Mouse (Mus musculus) embryonic facial prominence, embryonic 13.5 days (tissue): ENCODE measurements around the gene Atp1b2. TPM values are rescaled to one million over a fixed set of nuclear protein-coding genes. Genes with fewer than 3 reads are reported as not detected.

Source experiments
- ATAC-seq: fragments of 200-750 bp; cut with Nextera tagmentation; 2 replicates; pipeline ENCODE4 v1.8.0; 2017; ENCODE audit warnings: low read depth; ENCODE audit not compliant: insufficient number of reproducible peaks, insufficient read depth, low FRiP score, low TSS enrichment
- H3K27ac ChIP-seq: fragments of 300-500 bp; sonication (generic); 2 replicates; pipeline ENCODE4 v1.5.1; 2015; ENCODE audit warnings: moderate library complexity, mild to moderate bottlenecking, inconsistent platforms
- H3K27me3 ChIP-seq: fragments of 300-500 bp; sonication (generic); 2 replicates; pipeline ENCODE4 v1.6.1; 2015; ENCODE audit warnings: mild to moderate bottlenecking, inconsistent platforms
- H3K36me3 ChIP-seq: fragments of 300-500 bp; sonication (generic); 2 replicates; pipeline ENCODE4 v1.6.1; 2015; ENCODE audit warnings: mild to moderate bottlenecking, inconsistent platforms
- H3K4me1 ChIP-seq: fragments of 300-500 bp; sonication (generic); 2 replicates; pipeline ENCODE4 v1.6.1; 2015; ENCODE audit warnings: inconsistent platforms
- H3K4me2 ChIP-seq: fragments of 300-500 bp; sonication (generic); 2 replicates; pipeline ENCODE4 v1.6.1; 2015; ENCODE audit warnings: moderate library complexity, mild to moderate bottlenecking, inconsistent platforms
- H3K4me3 ChIP-seq: fragments of 300-500 bp; sonication (generic); 2 replicates; pipeline ENCODE4 v1.5.1; 2015; ENCODE audit warnings: mild to moderate bottlenecking, inconsistent platforms
- H3K9ac ChIP-seq: fragments of 300-500 bp; sonication (generic); 2 replicates; pipeline ENCODE4 v1.6.1; 2015; ENCODE audit warnings: mild to moderate bottlenecking, inconsistent platforms
- H3K9me3 ChIP-seq: fragments of 300-500 bp; sonication (generic); 2 replicates; pipeline ENCODE4 v1.6.1; 2016; ENCODE audit warnings: inconsistent platforms
- WGBS: fragments of 180-500 bp; shearing (Covaris S2); methylation state at CpG from one replicate; pipeline ENCODE4 v1.1.7; 2015; ENCODE audit warnings: mixed read lengths; 5-methylcytosine and 5-hydroxymethylcytosine counted together
- polyA plus RNA-seq: library from polyadenylated mRNA; unstranded; fragments of >200 nt; fragmentation: Nextera tagmentation; extraction: Ambion mirVana; gene quantifications from 2 replicates; pipeline ENCODE4 v1.2.1, GENCODE M21; 2015

Gene Atp1b2
- polyA plus RNA-seq, 1 experiment from 2014 or later = 8.3 TPM

DNA sequence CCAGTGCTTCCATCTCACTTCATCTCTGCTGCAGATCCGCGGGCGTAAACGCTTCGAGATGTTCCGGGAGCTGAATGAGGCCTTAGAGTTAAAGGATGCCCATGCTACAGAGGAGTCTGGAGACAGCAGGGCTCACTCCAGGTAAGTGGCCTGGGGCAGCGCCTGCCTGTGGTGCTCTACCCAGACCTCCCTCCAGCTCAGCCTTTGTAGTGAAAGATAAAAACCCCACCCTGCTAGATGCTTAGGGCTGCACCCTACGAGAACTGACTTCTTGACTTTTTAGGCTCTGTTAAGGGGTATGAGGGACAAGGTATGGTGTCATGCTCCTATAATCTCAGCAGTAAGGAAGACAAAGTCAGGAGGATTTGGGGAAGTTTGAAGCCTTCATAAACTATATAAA, 15.1 kb downstream of the Atp1b2 start:
- Histone ChIP-seq H3K9ac (no peak overlapping the region), H3K4me3 (no peak overlapping the region), H3K4me2 (no peak overlapping the region), H3K27ac (no peak overlapping the region), H3K9me3 (no peaks in the 10 kb centered on the region), H3K36me3 (peaks cover 85% of the 10 kb centered on the region), H3K4me1 (no peaks in the 10 kb centered on the region), H3K27me3 (no peaks in the 10 kb centered on the region)
- WGBS = 92% methylated on average over 8 of the region's 8 CpGs
- no peak for ATAC-seq

DNA sequence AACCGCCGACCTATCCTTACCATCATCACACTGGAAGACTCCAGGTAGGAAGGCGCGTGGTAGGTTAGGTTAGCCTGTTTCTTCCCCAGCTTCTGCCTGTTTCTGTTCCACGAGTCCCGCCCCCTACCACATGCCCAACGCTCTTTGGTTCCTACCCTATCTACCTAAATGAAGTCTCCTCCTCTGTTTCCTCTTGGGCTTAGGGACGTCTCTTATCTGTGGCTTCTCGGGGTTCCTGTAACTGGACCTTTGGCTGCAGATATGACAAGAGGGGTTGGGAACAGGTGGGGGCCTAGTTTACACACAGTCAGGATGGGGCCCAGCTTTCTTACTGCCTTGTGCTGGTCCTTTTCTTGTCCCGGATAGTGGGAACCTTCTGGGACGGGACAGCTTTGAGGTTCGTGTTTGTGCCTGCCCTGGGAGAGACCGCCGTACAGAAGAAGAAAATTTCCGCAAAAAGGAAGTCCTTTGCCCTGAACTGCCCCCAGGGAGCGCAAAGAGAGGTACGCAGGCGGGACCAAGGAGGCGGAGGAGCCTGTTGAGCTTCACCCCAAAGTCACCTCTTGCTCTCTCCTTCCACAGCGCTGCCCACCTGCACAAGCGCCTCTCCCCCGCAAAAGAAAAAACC, 16.4 kb downstream of the Atp1b2 start:
- no peak for ATAC-seq
- H3K9ac ChIP-seq = no peak overlapping the region
- H3K4me3 ChIP-seq = no peak overlapping the region
- no peak overlapping the region for H3K4me2 ChIP-seq
- no peaks in the 10 kb centered on the region for H3K9me3 ChIP-seq
- H3K27me3 ChIP-seq = no peaks in the 10 kb centered on the region
- 93% methylated on average over 22 of the region's 22 CpGs for WGBS
- no peak overlapping the region for H3K27ac ChIP-seq
- no peaks in the 10 kb centered on the region for H3K4me1 ChIP-seq
- H3K36me3 ChIP-seq = peaks cover 74% of the 10 kb centered on the region

GRCm38 (mm10) chr11:69585718-69586325, 19.9 kb downstream of the Atp1b2 start:
- Histone ChIP-seq H3K27ac (no peak overlapping the region), H3K4me2 (no peak overlapping the region), H3K36me3 (peaks cover 45% of the 10 kb centered on the region), H3K4me3 (no peak overlapping the region), H3K27me3 (no peaks in the 10 kb centered on the region), H3K4me1 (peaks cover 12% of the 10 kb centered on the region), H3K9me3 (no peaks in the 10 kb centered on the region), H3K9ac (no peak overlapping the region)
- WGBS = 72% methylated on average over 7 of the region's 7 CpGs
- ATAC-seq = no peak

DNA sequence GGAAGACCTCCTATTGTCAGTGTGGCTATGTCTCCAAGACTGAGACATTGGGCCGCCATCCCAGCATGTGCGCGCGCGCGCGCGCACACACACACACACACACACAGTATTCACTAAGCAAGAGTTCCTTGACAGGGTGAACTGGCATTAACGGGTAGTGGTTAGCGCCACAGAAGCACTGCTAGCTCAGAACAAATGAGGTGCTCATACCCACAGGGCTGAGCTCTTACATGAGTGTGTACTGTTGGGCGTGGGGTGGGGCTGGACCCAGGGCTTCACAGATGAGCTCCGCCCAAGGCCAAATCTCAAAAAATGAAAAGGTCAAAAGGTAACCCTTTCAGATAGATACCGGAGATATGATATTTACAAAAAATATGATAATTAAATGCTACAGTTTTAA, 20.8 kb downstream of the Atp1b2 start:
- Histone ChIP-seq H3K4me2 (no peak overlapping the region), H3K27me3 (no peaks in the 10 kb centered on the region), H3K36me3 (peaks cover 36% of the 10 kb centered on the region), H3K4me3 (no peak overlapping the region), H3K9ac (no peak overlapping the region), H3K27ac (no peak overlapping the region), H3K9me3 (no peaks in the 10 kb centered on the region), H3K4me1 (peaks cover 12% of the 10 kb centered on the region)
- ATAC-seq = no peak
- 94% methylated on average over 13 of the region's 13 CpGs for WGBS

- WGBS = 85% methylated on average over 7 of the region's 7 CpGs
Observed at GRCm38 (mm10) chr11:69584008-69584407, 21.7 kb downstream of the Atp1b2 start.

DNA sequence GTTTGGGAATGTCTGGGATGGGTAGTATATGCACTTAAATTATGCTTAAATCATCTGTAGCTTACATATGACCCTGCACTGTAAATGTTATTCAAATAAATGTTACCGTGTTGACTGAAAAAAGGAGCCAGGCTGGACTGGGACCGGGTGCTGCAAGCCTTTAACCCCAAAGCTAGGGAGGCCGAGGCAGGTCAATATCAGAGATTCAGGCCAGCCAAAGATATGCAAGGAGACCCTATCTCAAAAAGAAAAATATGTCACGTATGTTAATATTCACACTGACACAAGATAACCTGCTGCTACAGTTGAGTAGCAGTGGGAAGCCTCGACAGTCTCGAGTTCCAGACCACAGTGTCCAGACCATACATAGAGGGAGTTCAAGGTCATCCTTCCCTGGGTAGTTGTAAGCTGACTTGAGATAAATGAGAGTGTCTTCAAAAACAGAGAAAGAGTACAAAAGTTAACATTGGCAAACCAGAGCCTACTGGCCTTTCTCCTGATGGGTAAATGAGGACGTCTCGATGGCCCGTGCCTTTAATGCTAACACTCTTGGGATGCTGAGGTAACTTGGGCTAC, 23.4 kb downstream of the Atp1b2 start:
- peak overlapping the region; percentile 90; the same call in 1 of the 2 replicates for H3K9ac ChIP-seq
- H3K36me3 ChIP-seq = peaks cover 13% of the 10 kb centered on the region
- H3K27me3 ChIP-seq = no peaks in the 10 kb centered on the region
- ATAC-seq = no peak
- H3K4me3 ChIP-seq = peak overlapping the region; percentile 79
- no peaks in the 10 kb centered on the region for H3K9me3 ChIP-seq
- WGBS = 63% methylated on average over 9 of the region's 9 CpGs
- H3K4me1 ChIP-seq = peaks cover 25% of the 10 kb centered on the region
- peak overlapping the region; percentile 87 for H3K4me2 ChIP-seq
- H3K27ac ChIP-seq = no peak overlapping the region

More at GRCm38 (mm10) chr11:69584008-69584407, 21.7 kb downstream of the Atp1b2 start:
- Histone ChIP-seq H3K4me3 (no peak overlapping the region), H3K4me2 (no peak overlapping the region), H3K36me3 (peaks cover 27% of the 10 kb centered on the region), H3K9ac (no peak overlapping the region), H3K27ac (no peak overlapping the region), H3K27me3 (no peaks in the 10 kb centered on the region), H3K9me3 (no peaks in the 10 kb centered on the region), H3K4me1 (peaks cover 12% of the 10 kb centered on the region)
- no peak for ATAC-seq

DNA sequence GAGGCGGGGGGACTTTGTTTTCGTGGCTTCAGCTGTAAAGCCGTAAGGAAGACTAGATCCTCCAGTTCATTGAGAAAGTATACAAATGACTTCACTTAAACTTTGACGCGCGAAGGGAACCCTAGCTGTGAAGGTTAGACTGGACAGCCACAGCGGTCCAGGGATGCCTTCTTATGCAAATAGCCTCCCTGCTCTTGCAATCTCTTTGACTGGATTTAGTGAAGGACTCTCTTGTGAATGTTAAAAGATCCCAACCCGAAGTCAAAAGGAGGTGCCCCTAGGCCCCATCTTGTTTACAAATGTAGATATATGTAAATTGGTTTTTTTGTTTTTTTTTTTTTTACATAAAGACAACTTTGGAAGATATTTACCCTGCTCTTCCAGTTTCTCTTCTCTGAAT, 23.9 kb downstream of the Atp1b2 start:
- H3K27ac ChIP-seq = peak overlapping the region; percentile 96
- H3K9me3 ChIP-seq = no peaks in the 10 kb centered on the region
- H3K27me3 ChIP-seq = no peaks in the 10 kb centered on the region
- H3K9ac ChIP-seq = peak overlapping the region; percentile 90
- peaks cover 13% of the 10 kb centered on the region for H3K36me3 ChIP-seq
- peaks cover 30% of the 10 kb centered on the region for H3K4me1 ChIP-seq
- H3K4me2 ChIP-seq = peak overlapping the region; percentile 87
- no peak for ATAC-seq
- peak overlapping the region; percentile 79 for H3K4me3 ChIP-seq
- 0% methylated on average over 8 of the region's 8 CpGs for WGBS

DNA sequence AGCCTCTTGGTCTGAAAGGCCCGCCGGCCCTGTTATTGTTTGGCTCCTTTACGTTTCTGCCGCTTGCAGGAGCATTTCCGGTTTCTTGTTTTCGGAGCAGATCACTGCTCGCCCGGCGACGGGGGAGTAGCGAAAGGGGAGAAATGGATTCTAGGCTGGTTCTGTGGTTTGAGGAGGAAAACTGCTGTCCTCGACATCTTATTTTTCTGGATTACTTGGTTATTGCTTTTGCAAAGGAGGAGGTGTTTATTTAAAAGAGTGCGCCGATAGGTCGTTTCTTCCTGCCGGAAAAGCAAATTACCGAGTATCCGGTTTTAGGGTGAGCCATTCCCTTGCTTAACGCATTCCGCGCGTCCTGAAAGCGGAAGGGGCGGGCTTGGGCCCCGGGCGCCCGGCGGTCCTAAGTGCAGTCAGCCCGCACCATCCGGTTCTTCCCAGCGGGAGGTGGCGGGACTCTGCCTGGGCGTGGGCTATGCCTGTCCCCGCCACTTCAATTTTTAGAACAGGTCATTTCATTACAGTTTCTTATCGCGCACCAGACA, 24.5 kb downstream of the Atp1b2 start:
- under 1% methylated on average over 36 of the region's 36 CpGs for WGBS
- Histone ChIP-seq H3K4me2 (peak overlapping the region; percentile 87), H3K36me3 (peaks cover 16% of the 10 kb centered on the region)

DNA sequence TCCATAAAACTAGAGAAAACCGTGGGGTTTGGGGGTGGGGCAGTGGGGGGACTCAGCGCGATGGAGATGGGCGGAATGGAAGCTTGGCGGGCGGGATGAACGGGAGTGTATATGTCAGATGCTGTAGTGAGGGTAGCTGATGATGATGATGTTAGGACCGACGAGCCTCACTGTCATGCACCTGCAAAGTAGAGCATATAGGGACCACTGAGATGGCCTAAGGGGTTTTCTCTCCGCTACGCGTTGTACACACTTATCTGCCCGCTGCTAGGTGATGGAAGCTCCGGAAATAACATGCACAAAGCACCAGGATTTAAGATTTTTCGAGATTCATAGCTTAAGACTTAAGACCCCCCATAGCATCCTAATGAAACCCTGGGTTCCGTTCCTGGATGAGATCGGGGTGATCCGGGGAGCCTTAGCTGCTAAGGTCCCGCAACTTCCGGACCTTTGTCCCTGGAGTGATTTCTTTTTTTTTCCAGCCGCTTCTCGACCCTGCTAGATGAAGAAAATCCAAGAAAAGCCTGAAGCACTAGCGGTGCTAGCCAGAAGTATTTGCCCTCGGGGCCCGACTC, 25.1 kb downstream of the Atp1b2 start:
- Histone ChIP-seq H3K4me3 (peak overlapping the region; percentile 79), H3K4me1 (peaks cover 37% of the 10 kb centered on the region), H3K9me3 (no peaks in the 10 kb centered on the region), H3K36me3 (peaks cover 20% of the 10 kb centered on the region), H3K9ac (peak overlapping the region; percentile 90), H3K27ac (peak overlapping the region; percentile 96), H3K27me3 (no peaks in the 10 kb centered on the region), H3K4me2 (peak overlapping the region; percentile 87)
- ATAC-seq = no peak
- under 1% methylated on average over 25 of the region's 25 CpGs for WGBS

More for the DNA sequence above, 24.5 kb downstream of the Atp1b2 start:
- Histone ChIP-seq H3K9ac (peak overlapping the region; percentile 90), H3K9me3 (no peaks in the 10 kb centered on the region), H3K27ac (peak overlapping the region; percentile 96), H3K4me3 (peak overlapping the region; percentile 79), H3K4me1 (peaks cover 35% of the 10 kb centered on the region), H3K27me3 (no peaks in the 10 kb centered on the region)
- peak; percentile 69; the same call in 1 of the 2 replicates for ATAC-seq

DNA sequence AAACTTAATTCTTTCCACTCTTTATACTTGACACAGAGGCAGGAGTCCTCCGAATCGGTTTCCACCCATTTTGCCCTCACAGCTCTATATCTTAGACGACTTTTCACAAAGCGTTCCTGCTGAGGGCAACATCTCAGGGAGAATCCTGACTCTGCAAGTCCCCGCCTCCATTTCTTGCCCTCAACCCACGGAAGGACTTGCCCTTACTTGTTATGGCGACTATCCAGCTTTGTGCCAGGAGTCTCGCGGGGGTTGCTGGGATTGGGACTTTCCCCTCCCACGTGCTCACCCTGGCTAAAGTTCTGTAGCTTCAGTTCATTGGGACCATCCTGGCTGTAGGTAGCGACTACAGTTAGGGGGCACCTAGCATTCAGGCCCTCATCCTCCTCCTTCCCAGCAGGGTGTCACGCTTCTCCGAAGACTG, 25.6 kb downstream of the Atp1b2 start, which contains the start of the genes Wrap53 and Trp53:
TSS of gene Wrap53 (minus strand) at position 165 of the 424 bp plus-strand sequence.
TSS of gene Trp53 (plus strand) at position 269 of the 424 bp plus-strand sequence.
- under 1% methylated on average over 13 of the region's 13 CpGs for WGBS

More for the DNA sequence above, 25.6 kb downstream of the Atp1b2 start, which contains the start of the genes Wrap53 and Trp53:
- peaks cover 37% of the 10 kb centered on the region for H3K4me1 ChIP-seq
- H3K27me3 ChIP-seq = no peaks in the 10 kb centered on the region
- ATAC-seq = peak; percentile 65
- no peaks in the 10 kb centered on the region for H3K9me3 ChIP-seq
- H3K36me3 ChIP-seq = peaks cover 25% of the 10 kb centered on the region
- peak within 1 kb of the TSS; percentile 79 for H3K4me3 ChIP-seq
- peak within 1 kb of the TSS; percentile 87 for H3K4me2 ChIP-seq
- peak within 1 kb of the TSS; percentile 90 for H3K9ac ChIP-seq
- H3K27ac ChIP-seq = peak within 1 kb of the TSS; percentile 96
